Mouse (Mus musculus) lung, postnatal 10 days (tissue): ENCODE data around the gene Rpl18a.

ENCODE experiments used
- DNase-seq: peaks from one replicate; pipeline ENCODE4 v3.0.0; 2021

Gene Rpl18a

GRCm38 (mm10) chr8:70897021-70897680 lies at the start of gene Rpl18a:
TSS of gene Rpl18a (minus strand) at chr8:70897412.
- peak; percentile 98 for DNase-seq

- no peak for DNase-seq
Observed at GRCm38 (mm10) chr8:70943187-70943586, 46.0 kb upstream of the Rpl18a start.

- no peak for DNase-seq
Observed at GRCm38 (mm10) chr8:70941478-70941877, 44.3 kb upstream of the Rpl18a start.

GRCm38 (mm10) chr8:70937200-70937599 lies 40.0 kb upstream of the Rpl18a start:
- no peak for DNase-seq

GRCm38 (mm10) chr8:70934786-70935185 lies 37.6 kb upstream of the Rpl18a start:
- DNase-seq: no peak

- DNase-seq: no peak
Observed at GRCm38 (mm10) chr8:70933036-70933435, 35.8 kb upstream of the Rpl18a start.

- no peak for DNase-seq
Observed at GRCm38 (mm10) chr8:70931731-70932130, 34.5 kb upstream of the Rpl18a start.

- DNase-seq: no peak
Observed at GRCm38 (mm10) chr8:70928778-70929322, 31.6 kb upstream of the Rpl18a start.

- DNase-seq: peak; percentile 40
Observed at GRCm38 (mm10) chr8:70928096-70928495, 30.9 kb upstream of the Rpl18a start.

- DNase-seq: no peak
Observed at GRCm38 (mm10) chr8:70926396-70926795, 29.2 kb upstream of the Rpl18a start.

- no peak for DNase-seq
Observed at GRCm38 (mm10) chr8:70925754-70926153, 28.5 kb upstream of the Rpl18a start.

- no peak for DNase-seq
Observed at GRCm38 (mm10) chr8:70924151-70924550, 26.9 kb upstream of the Rpl18a start.

GRCm38 (mm10) chr8:70920049-70920922 lies 23.1 kb upstream of the Rpl18a start:
- peak; percentile 27 for DNase-seq

GRCm38 (mm10) chr8:70914704-70915103 lies 17.5 kb upstream of the Rpl18a start:
- DNase-seq: no peak

- DNase-seq: no peak
Observed at GRCm38 (mm10) chr8:70913523-70913922, 16.3 kb upstream of the Rpl18a start.

- no peak for DNase-seq
Observed at GRCm38 (mm10) chr8:70912955-70913354, 15.7 kb upstream of the Rpl18a start.

- DNase-seq: no peak
Observed at GRCm38 (mm10) chr8:70911596-70911995, 14.4 kb upstream of the Rpl18a start.

GRCm38 (mm10) chr8:70907518-70907917 lies 10.3 kb upstream of the Rpl18a start:
- DNase-seq: no peak

- peak; percentile 85 for DNase-seq
Observed at GRCm38 (mm10) chr8:70905831-70906736, 8.9 kb upstream of the Rpl18a start, which contains the start of gene Map1s. TSS of gene Map1s (plus strand) at chr8:70905932.

- no peak for DNase-seq
Observed at GRCm38 (mm10) chr8:70905463-70905830, 8.2 kb upstream of the Rpl18a start.

- peak; percentile 82 for DNase-seq
Observed at GRCm38 (mm10) chr8:70904532-70904931, 7.3 kb upstream of the Rpl18a start.

- DNase-seq: no peak
Observed at GRCm38 (mm10) chr8:70903582-70903981, 6.4 kb upstream of the Rpl18a start.

- DNase-seq: no peak
Observed at GRCm38 (mm10) chr8:70903112-70903511, 5.9 kb upstream of the Rpl18a start.
